11 mouse cellular contexts compared by ENCODE assay signal in the genomic region with DNA sequence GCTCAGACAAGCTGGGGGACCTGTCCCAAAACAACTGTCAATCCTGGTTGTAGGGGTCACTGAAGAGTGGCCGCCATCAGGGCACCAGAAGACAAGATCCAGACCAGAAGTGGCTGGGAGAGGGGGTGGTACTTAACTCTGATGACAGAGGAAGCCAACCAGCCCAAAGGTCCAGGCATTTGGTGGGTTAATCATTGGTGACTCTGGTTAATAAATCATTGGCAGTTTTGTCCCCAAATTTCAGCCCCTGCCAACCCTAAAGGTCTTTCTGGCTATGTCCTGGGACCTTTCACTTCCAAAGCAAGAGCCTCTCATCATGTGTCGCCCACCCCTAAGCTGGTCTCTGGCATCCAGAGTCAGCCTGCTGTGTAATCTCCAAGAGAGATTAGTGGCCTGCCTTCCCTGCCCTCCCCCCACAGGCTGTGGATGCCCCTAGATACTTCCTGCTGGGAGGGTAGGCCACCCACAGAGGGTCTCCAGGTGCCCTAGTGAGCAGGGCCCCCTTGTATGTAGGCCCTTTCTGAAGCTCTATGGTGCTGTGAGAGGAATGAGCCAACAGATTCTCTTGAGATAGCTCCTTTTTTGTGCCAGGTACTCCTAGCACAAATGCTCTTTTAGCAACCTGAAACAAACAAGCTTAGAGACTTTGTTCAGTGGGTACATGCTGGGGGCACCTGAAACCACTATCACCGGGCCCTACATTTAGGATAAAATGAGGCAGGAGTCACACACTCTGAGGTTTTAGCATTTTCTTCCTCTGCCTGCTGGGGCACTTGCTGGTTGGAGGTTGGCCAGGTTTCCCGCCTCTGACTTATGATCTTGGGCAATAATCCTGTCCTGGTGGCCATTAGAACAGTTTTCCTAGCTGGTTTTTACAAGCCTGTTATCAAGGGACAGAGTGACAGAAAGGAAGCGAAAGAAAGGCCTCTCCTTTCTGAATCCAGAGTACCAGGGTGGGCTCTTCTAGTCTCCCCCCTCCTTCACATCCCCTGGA. TPM values are rescaled to one million over a fixed set of nuclear protein-coding genes. Genes with fewer than 3 reads are reported as not detected.
DNase-seq lines count a peak whose midpoint lies in the region; ATAC-seq and TF ChIP-seq lines count a peak whose summit lies in the region.
"Had no signal": no experiment of that assay in that cellular context is flagged by ENCODE, and none has a peak within 500 bp of the region (broad histone marks: within the 10 kb centered on the region; RNA-seq: fewer than 3 reads in every experiment).

No protein-coding gene starts in this region.

- H3K79me2 ChIP-seq in C2C12 (ENCODE audit: control insufficient read depth, insufficient read depth), result no peaks in the 10 kb centered on the region

- 39% methylated on average over 5 of the region's 5 CpGs for WGBS in heart, embryonic 11.5 days (ENCODE audit: insufficient replicate concordance)
- WGBS in embryonic facial prominence, embryonic 10.5 days, result 61% methylated on average over 5 of the region's 5 CpGs

- H3K36me3 ChIP-seq in heart, embryonic 11.5 days (ENCODE audit: control insufficient read depth, insufficient read depth, low read length), result no peaks in the 10 kb centered on the region
- H3K36me3 ChIP-seq in C2C12 (ENCODE audit: control insufficient read depth, insufficient read depth), result no peaks in the 10 kb centered on the region
- H3K36me3 ChIP-seq in embryonic facial prominence, embryonic 10.5 days (replicated peaks), result peaks cover 1% of the 10 kb centered on the region; the same call in 1 of the 2 replicates

- H3K4me2 ChIP-seq in heart, embryonic 11.5 days, result no peak overlapping the region

- 0 out of 2 replicates have a peak overlapping the region, but pooled peaks have one; percentile 18 for H3K9ac ChIP-seq in heart, embryonic 11.5 days (ENCODE audit: low read depth, low read length)

- H3K9me3 ChIP-seq in heart, embryonic 11.5 days (replicated peaks; ENCODE audit: control insufficient read depth, low read length), result no peaks in the 10 kb centered on the region
- H3K9me3 ChIP-seq in embryonic facial prominence, embryonic 10.5 days, result no peaks in the 10 kb centered on the region

- H3K79me3 ChIP-seq in C2C12 (ENCODE audit: low read depth), result no peaks in the 10 kb centered on the region

- peaks cover 45% of the 10 kb centered on the region for H3K4me1 ChIP-seq in heart, embryonic 11.5 days (ENCODE audit: control insufficient read depth, insufficient read depth, low read length)
- H3K4me1 ChIP-seq in embryonic facial prominence, embryonic 10.5 days, result peaks cover 73% of the 10 kb centered on the region

- H3K27ac ChIP-seq in heart, embryonic 11.5 days (ENCODE audit: low read depth, low read length), result no peak overlapping the region
- H3K27ac ChIP-seq in embryonic facial prominence, embryonic 10.5 days (replicated peaks), result peak overlapping the region; percentile 44; the same call in 1 of the 2 replicates
- H3K27ac ChIP-seq: heart, adult 2 months had no signal

- H3K27me3 ChIP-seq in heart, embryonic 11.5 days (ENCODE audit: control insufficient read depth, insufficient read depth, low read length), result no peaks in the 10 kb centered on the region
- no peaks in the 10 kb centered on the region for H3K27me3 ChIP-seq in C2C12 (ENCODE audit: control insufficient read depth, insufficient read depth, insufficient read length)
- H3K27me3 ChIP-seq in embryonic facial prominence, embryonic 10.5 days (replicated peaks; ENCODE audit: low read depth, poor library complexity, severe bottlenecking), result no peaks in the 10 kb centered on the region

- no peak overlapping the region for H3ac ChIP-seq in C2C12 (ENCODE audit: control insufficient read depth, insufficient read length, low read depth)

- intact Hi-C loops in left cerebral cortex, postnatal 14 days (cut with DNase I), result no loop called here

- H3K4me3 ChIP-seq in heart, embryonic 11.5 days (ENCODE audit: low read depth, low read length), result no peak overlapping the region
- H3K4me3 ChIP-seq in C2C12 (ENCODE audit: insufficient read depth, poor library complexity, severe bottlenecking), result no peak overlapping the region
- H3K4me3 ChIP-seq in embryonic facial prominence, embryonic 10.5 days, result no peak overlapping the region
- H3K4me3 ChIP-seq: erythroblast, embryonic 14.5 days; heart, adult 2 months had no signal

- no peak for DNase-seq in heart, adult 11 months
- DNase-seq in embryonic facial prominence, embryonic 10.5 days (ENCODE audit: low spot score), result no peak
- DNase-seq in liver, result peak; percentile 20
- no peak for DNase-seq in ovary, adult 18-20 months (ENCODE audit: low spot score)
- DNase-seq in left cerebral cortex, postnatal 14 days (ENCODE audit: low spot score in 2 of 2), result no peak
- DNase-seq in layer of hippocampus, postnatal 14 days (ENCODE audit: low spot score in 2 of 2), result no peak
- DNase-seq: right cerebral cortex, postnatal 4 days had no signal

- no peak for TF ChIP-seq CTCF in C2C12 (IDR thresholded peaks at IDR 0.05; ENCODE audit: control insufficient read depth, insufficient read depth, insufficient read length)

- ATAC-seq in heart, embryonic 11.5 days (replicated peaks; ENCODE audit: insufficient number of reproducible peaks, low FRiP score, low TSS enrichment), result no peak

TF ChIP-seq in C2C12, 6 proteins besides CTCF, POLR2A, EP300 and RAD21:
- TF ChIP-seq MYOD1 (IDR thresholded peaks at IDR 0.05; ENCODE audit: control insufficient read depth, insufficient read length, low read depth) (no peak), CEBPB (IDR thresholded peaks at IDR 0.05; ENCODE audit: low read depth) (peak; percentile 4), MAX (IDR thresholded peaks at IDR 0.05) (no peak)

RNA-seq across cellular contexts. Expression of a gene that starts 14.5 kb away (rescaled TPM):
- polyA plus RNA-seq in heart, embryonic 11.5 days (2014; fragmentation: Nextera tagmentation; extraction: Ambion mirVana), result 2.2 and 2.4 TPM in 2 replicates
- polyA plus RNA-seq in C2C12 (2012; fragmentation: generic; extraction: Trizol), result 3.0 TPM
- polyA plus RNA-seq in embryonic facial prominence, embryonic 10.5 days (2016; fragmentation: Nextera tagmentation; extraction: Ambion mirVana), result 5.0 TPM in 2 replicates
- total RNA-seq in left cerebral cortex, postnatal 14 days (2021), result 10 to 100 TPM; 82.6 to 93.4 TPM
- total RNA-seq in layer of hippocampus, postnatal 14 days (2021), result 100 to 1,000 TPM; 109 to 113 TPM
